Mouse (Mus musculus): ENCODE measurements around the gene Pgghg.

The Pgghg gene

GRCm38 (mm10) chr7:140941222-140942051 is at the start of gene Pgghg:
TSS of gene Pgghg (plus strand) at chr7:140941391.
- DNase-seq (ENCODE audit: low spot score in 2 of 2) = peak in 1 of 2 experiments; percentile 47

DNA sequence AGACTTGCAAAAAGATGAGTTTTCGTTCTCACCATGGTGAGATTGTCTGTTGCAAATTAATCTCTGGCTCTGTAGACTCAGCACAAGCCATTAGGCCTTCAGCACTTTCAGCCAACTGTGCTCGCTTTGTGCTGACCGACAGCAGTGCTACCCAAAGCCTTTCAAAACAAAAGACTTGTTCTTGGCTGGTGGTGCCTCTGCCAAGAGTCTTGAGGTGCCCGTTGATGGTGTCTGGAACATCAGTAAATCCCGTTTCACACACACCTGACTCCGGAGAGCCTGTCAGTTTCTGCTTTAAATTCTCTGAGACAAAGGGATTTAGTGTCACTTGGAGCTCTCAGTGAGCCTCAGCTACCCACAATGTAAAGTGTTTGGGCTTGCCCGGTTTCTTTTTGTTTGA is 47.2 kb upstream of the Pgghg start:
- no peak for DNase-seq (ENCODE audit: low spot score in 2 of 2)

- no peak for DNase-seq (ENCODE audit: low spot score in 2 of 2)
These were observed 46.6 kb upstream of the Pgghg start for GRCm38 (mm10) chr7:140894611-140895010.

GRCm38 (mm10) chr7:140897863-140898262 is 43.3 kb upstream of the Pgghg start:
- DNase-seq (ENCODE audit: low spot score in 2 of 2) = no peak

GRCm38 (mm10) chr7:140899121-140899520 is 42.1 kb upstream of the Pgghg start:
- no peak for DNase-seq (ENCODE audit: low spot score in 2 of 2)

GRCm38 (mm10) chr7:140900220-140900619 is 41.0 kb upstream of the Pgghg start, which contains the start of gene Cox8b:
TSS of gene Cox8b (minus strand) at chr7:140900446.
- no peak for DNase-seq (ENCODE audit: low spot score in 2 of 2)

DNA sequence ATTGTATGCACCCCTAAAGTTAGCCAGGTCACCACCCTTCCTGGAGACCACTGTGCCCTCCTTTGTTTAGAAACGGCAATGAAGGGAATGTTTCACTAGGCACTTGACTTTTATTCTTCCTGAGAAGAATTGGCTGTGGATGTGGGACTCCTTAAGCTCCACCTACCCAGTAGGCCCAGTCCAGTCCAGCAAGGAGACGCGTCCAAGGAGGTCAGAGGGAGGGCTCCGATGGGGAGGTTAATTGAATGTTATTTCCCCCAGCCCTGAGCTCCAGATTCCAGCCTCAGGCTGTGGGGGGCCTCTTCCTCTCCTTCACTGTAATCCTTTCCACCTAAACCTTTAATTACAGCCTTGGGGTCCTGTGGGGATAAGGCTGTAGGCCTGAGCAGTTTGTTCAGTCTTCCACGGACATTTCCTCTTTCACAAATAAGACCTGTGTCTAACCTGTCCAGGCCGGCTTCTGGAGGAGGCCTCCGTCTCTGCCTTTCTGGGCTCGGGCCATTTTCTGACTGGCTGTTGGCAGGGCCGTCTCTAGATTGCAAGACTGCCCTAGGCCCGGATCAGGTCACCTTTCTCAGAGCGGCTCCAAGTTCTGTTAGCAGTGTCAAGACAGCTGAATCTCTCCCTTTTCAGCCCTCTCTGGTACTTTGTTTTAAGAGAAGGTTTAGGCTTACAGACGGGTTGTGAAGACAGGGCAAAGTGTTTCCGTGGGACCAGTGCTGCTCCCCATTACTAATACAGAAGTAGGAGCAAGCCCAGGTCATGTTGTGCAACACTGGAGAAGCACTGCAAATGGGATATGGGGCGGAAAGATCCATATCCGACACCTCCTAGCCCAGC is 38.9 kb upstream of the Pgghg start:
- DNase-seq (ENCODE audit: low spot score in 2 of 2) = no peak

GRCm38 (mm10) chr7:140903212-140903611 is 38.0 kb upstream of the Pgghg start:
- peak in 1 of 2 experiments; percentile 72 for DNase-seq (ENCODE audit: low spot score in 2 of 2)

DNA sequence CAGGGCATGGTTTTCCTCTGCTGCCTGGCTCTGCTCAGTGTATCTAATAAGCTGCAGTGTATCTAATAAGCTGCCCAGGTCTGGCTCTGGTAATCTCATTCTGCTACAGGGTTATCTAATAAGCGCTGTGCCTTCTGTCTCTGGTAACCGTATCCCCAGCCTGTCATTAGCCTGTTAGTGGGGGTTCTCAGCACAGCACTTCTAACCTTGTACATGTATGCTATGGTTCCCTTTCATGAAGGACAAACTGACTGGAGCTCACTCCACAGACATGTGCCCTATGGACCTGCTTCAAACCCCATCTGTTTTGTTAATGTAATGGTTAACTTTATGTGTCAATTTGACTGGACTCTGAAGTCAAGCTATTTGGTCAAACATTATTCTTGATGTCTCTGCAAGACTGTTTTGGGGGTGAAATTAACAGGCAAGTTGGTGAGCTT is 35.5 kb upstream of the Pgghg start:
- no peak for DNase-seq (ENCODE audit: low spot score in 2 of 2)

DNA sequence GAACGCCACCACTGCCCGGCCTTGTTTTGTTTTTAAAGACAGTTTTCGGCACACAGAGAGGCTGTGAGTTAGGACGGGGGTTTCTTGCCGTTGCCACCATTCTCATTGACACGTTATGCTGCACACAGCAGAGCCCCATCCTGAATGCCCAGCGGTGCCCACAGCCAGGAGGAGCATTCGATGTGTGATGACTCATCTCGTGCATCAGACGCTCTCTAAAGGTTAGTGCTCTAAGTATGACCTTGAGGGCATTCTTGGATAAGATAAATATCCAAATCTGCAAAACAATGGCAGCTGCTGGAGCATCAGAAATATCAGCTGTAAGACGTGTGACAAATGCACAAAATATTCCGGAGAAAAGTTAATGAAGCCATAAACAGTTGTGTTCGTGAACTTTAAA is 34.1 kb upstream of the Pgghg start:
- DNase-seq (ENCODE audit: low spot score in 2 of 2) = no peak

DNA sequence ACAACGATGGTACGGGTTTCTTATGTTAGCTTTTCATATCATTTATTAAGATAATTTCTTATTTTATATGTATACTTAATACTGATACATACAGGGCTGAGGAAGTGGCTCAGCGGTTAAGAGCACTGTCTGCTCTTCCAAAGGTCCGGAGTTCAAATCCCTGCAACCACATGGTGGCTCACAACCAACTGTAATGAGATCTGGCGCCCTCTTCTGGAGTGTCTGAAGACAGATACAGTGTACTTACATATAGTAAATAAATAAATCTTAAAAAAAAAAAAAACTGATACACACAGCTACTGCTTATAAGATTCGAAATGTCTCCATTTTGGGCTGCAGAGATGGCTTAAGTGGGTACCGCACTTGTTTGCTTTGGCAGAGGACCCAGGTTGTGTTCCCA is 33.5 kb upstream of the Pgghg start:
- no peak for DNase-seq (ENCODE audit: low spot score in 2 of 2)

DNA sequence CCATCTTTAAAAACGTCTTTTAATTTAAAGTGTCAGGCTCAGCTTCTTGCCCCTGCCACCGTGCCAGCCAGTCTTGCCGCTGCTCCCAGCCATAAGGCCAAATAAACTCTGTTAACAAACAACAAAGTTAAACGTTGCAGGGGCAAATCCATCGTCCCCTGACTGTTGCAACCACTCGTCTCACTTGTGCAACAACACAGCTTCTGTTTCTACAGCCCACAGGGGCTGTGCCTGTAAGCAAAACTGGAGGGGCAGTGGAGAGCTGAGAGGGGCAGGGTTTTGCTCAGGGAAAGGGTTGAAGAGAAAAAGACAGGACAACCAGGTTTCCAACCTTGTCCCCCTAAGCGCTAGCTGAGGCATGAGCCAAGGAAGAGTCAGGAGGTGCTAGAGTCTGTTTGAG is 33.0 kb upstream of the Pgghg start:
- DNase-seq (ENCODE audit: low spot score in 2 of 2) = no peak

DNA sequence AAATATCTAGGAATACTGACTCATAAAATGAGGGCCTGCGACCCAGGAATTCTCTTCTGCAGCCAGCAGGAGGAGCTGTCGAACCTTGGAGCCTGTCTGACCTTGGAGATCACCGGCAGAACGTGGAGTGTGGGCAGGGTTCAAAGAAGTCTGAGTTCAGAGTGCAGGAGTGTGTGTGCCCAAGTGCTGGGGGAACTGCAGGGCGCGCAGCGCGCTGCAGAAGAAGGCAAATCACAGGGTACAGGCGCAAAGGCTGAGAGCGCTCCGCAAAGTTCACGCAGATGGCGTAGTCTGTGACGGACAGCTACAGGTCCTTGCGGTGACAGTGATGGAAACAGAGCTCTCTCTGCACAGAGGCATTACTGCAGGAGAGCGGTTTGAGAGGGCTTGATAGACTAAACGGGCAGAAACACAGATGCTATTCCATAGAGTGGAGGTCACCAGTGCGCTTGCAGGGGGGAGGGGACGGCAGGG is 32.5 kb upstream of the Pgghg start:
- peak in 1 of 2 experiments; percentile 53 for DNase-seq (ENCODE audit: low spot score in 2 of 2)

- DNase-seq (ENCODE audit: low spot score in 2 of 2) = no peak
These were observed 28.9 kb upstream of the Pgghg start for GRCm38 (mm10) chr7:140912293-140912692.

GRCm38 (mm10) chr7:140912846-140913482 is 28.2 kb upstream of the Pgghg start:
- no peak for DNase-seq (ENCODE audit: low spot score in 2 of 2)

- DNase-seq (ENCODE audit: low spot score in 2 of 2) = no peak
These were observed 27.0 kb upstream of the Pgghg start for GRCm38 (mm10) chr7:140914031-140914690.

GRCm38 (mm10) chr7:140919911-140920310 is 21.3 kb upstream of the Pgghg start:
- no peak for DNase-seq (ENCODE audit: low spot score in 2 of 2)

DNA sequence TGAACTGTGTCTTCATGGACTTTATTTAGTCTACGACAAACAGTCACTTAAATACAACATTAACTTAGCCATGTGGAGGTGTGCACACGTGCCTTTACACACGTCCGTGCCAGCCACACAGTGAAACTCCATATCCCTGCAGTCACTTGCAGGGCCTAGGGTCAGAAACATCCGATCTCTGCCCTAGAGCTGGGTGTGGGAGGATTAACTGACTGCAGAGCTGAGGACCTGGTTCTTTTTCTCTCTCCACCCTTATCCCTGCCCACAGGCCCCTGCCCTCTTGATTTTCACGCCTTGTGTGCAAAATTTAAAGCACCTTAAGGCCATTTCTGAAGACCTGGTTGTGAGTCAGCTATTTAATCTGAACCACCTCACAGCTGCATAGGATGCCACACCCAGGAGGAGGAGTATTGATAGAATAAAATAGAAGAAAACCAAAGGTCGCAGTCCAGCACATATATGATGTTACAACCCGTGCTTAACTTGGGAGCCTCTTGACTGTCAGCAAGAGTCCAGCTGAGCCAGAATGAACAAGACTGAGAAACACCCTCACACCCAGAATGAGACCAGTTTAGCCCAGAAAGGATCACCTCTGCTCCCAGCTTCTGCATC is 20.7 kb upstream of the Pgghg start, which contains the start of gene Nlrp6:
TSS of gene Nlrp6 (plus strand) at position 485 of the 612 bp plus-strand sequence.
- no peak for DNase-seq (ENCODE audit: low spot score in 2 of 2)

GRCm38 (mm10) chr7:140921225-140921975 is 19.8 kb upstream of the Pgghg start:
- no peak for DNase-seq (ENCODE audit: low spot score in 2 of 2)

DNA sequence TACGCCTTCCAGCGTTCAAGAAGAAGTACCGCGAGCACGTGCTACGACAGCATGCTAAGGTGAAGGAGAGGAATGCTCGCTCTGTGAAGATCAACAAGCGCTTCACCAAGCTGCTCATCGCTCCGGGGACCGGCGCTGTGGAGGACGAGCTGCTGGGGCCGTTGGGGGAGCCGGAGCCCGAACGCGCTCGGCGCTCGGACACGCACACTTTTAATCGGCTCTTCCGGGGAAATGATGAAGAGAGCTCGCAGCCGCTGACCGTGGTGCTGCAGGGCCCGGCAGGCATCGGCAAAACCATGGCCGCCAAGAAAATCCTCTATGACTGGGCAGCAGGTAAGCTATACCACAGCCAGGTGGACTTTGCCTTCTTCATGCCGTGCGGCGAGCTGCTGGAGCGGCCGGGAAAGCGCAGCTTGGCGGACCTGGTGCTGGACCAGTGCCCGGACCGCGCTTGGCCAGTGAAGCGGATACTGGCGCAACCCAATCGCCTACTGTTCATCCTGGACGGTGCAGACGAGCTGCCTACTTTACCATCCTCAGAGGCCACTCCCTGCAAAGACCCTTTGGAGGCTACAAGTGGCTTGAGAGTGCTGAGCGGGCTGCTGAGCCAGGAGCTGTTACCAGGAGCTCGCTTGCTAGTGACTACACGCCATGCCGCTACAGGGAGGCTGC is 18.7 kb upstream of the Pgghg start:
- no peak for DNase-seq (ENCODE audit: low spot score in 2 of 2)

All from frontal cortex, postnatal 10 days (tissue).